Mouse (Mus musculus) olfactory bulb, adult 2 months (tissue): ENCODE data around the gene Tubg1.

Source experiments
- CTCF ChIP-seq: fragments of 200-500 bp; IDR thresholded peaks from 2 replicates; pipeline ENCODE4 v1.5.1; 2012; ENCODE audit warnings: low read depth, mild to moderate bottlenecking, low read length, moderate library complexity; ENCODE audit not compliant: insufficient read depth
- POLR2A ChIP-seq: fragments of 200-500 bp; IDR thresholded peaks from 2 replicates; pipeline ENCODE4 v1.6.1; 2012; ENCODE audit warnings: mild to moderate bottlenecking, low read depth, low read length, moderate library complexity; ENCODE audit not compliant: insufficient read depth

- TF ChIP-seq CTCF (no peak), POLR2A (no peak)
Observed at GRCm38 (mm10) chr11:101173112-101173511, 53.4 kb downstream of the Tubg1 start.
